Mouse (Mus musculus) spleen, postnatal 36 days (tissue): ENCODE results near the gene Mecom.

Experiments
- DNase-seq, 2 experiments: peaks; one replicate each; pipeline ENCODE4 v3.0.0; 2022; ENCODE audit warnings: low spot score in 2 of 2, mixed read lengths in 1 of 2

Gene Mecom

GRCm38 (mm10) chr3:30104515-30105098, 443.2 kb downstream of the Mecom start:
- DNase-seq, result no peak

- no peak for DNase-seq
Observed at GRCm38 (mm10) chr3:30101146-30101545, 446.7 kb downstream of the Mecom start.

- no peak for DNase-seq
Observed at GRCm38 (mm10) chr3:30097713-30098112, 450.1 kb downstream of the Mecom start.

- no peak for DNase-seq
Observed at GRCm38 (mm10) chr3:30097129-30097528, 450.7 kb downstream of the Mecom start.

GRCm38 (mm10) chr3:30093005-30093404, 454.8 kb downstream of the Mecom start:
- DNase-seq, result no peak

- DNase-seq, result no peak
Observed at GRCm38 (mm10) chr3:30092481-30092880, 455.3 kb downstream of the Mecom start.

GRCm38 (mm10) chr3:30091860-30092259, 455.9 kb downstream of the Mecom start:
- no peak for DNase-seq

- no peak for DNase-seq
Observed at GRCm38 (mm10) chr3:30091401-30091800, 456.4 kb downstream of the Mecom start.

GRCm38 (mm10) chr3:30086139-30086538, 461.7 kb downstream of the Mecom start:
- no peak for DNase-seq

- DNase-seq, result no peak
Observed at GRCm38 (mm10) chr3:30083842-30084241, 464.0 kb downstream of the Mecom start.

- no peak for DNase-seq
Observed at GRCm38 (mm10) chr3:30083268-30083667, 464.5 kb downstream of the Mecom start.

GRCm38 (mm10) chr3:30080827-30081226, 467.0 kb downstream of the Mecom start:
- no peak for DNase-seq

GRCm38 (mm10) chr3:30076522-30076921, 471.3 kb downstream of the Mecom start:
- no peak for DNase-seq

GRCm38 (mm10) chr3:30071271-30071670, 476.5 kb downstream of the Mecom start:
- no peak for DNase-seq

GRCm38 (mm10) chr3:30066519-30066918, 481.3 kb downstream of the Mecom start:
- DNase-seq, result no peak

GRCm38 (mm10) chr3:30060058-30060457, 487.8 kb downstream of the Mecom start:
- DNase-seq, result no peak

- DNase-seq, result no peak
Observed at GRCm38 (mm10) chr3:30059615-30060014, 488.2 kb downstream of the Mecom start.

- no peak for DNase-seq
Observed at GRCm38 (mm10) chr3:30051287-30051686, 496.5 kb downstream of the Mecom start.

- DNase-seq, result no peak
Observed at GRCm38 (mm10) chr3:30050795-30051194, 497.0 kb downstream of the Mecom start.

GRCm38 (mm10) chr3:30048792-30049191, 499.0 kb downstream of the Mecom start:
- no peak for DNase-seq

GRCm38 (mm10) chr3:30048157-30048556, 499.7 kb downstream of the Mecom start:
- DNase-seq, result no peak

- no peak for DNase-seq
Observed at GRCm38 (mm10) chr3:30043525-30043924, 504.3 kb downstream of the Mecom start.

GRCm38 (mm10) chr3:30038545-30038944, 509.3 kb downstream of the Mecom start:
- DNase-seq, result no peak

- DNase-seq, result no peak
Observed at GRCm38 (mm10) chr3:30019961-30020360, 527.8 kb downstream of the Mecom start.
